Mouse (Mus musculus) ES-E14 (cell line): Measurements from ENCODE around the gene Ctss.

Experiments used
- CHD2 ChIP-seq: IDR thresholded peaks from 2 replicates; pipeline ENCODE4 v1.6.1; 2014; ENCODE audit warnings: mild to moderate bottlenecking, low read depth, low read length, inconsistent platforms
- MAFK ChIP-seq: IDR thresholded peaks from 2 replicates; pipeline ENCODE4 v1.6.1; 2014; ENCODE audit warnings: mild to moderate bottlenecking, low read depth, low read length, inconsistent platforms; ENCODE audit not compliant: insufficient read depth
- ZC3H11A ChIP-seq: IDR thresholded peaks from 2 replicates; pipeline ENCODE4 v1.6.1; 2012; ENCODE audit warnings: low read depth, mild to moderate bottlenecking, inconsistent platforms, low read length, borderline replicate concordance
- ZNF384 ChIP-seq: IDR thresholded peaks from 2 replicates; pipeline ENCODE4 v1.6.1; 2012; ENCODE audit warnings: low read depth, low read length, inconsistent platforms

DNA sequence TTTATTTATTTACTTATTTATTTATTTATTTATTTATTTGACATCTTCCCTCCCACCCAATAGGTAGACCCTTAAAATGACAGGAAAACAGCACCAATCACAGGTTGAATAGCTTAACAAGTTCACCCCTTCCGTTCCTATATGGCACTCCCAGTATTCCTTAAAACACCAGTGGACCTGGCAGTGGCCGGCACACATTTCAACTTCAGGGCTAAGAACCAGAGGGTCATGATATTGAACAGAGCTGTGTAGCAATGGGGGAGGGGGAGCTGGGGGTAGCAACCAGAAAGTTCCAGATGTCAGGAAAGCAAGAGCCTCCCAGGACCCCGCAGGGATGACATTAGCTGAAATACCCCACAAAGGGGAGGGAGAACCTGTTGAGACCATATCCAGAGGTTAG, 6.5 kb upstream of the Ctss start:
- TF ChIP-seq ZNF384: no peak
- TF ChIP-seq CHD2: no peak
- TF ChIP-seq ZC3H11A: no peak
- no peak for TF ChIP-seq MAFK
